Mouse (Mus musculus): ENCODE data around the gene Gm10382.
"Not testable (repeated sequence)": the region's sequence is repeated elsewhere in the genome, so short reads cannot be mapped to it uniquely, and the experiment has no call there.

Gm10382 gene

GRCm38 (mm10) chr5:125393622-125394603 lies 4.8 kb downstream of the Gm10382 start:
- DNase-seq = peak; percentile 95

DNA sequence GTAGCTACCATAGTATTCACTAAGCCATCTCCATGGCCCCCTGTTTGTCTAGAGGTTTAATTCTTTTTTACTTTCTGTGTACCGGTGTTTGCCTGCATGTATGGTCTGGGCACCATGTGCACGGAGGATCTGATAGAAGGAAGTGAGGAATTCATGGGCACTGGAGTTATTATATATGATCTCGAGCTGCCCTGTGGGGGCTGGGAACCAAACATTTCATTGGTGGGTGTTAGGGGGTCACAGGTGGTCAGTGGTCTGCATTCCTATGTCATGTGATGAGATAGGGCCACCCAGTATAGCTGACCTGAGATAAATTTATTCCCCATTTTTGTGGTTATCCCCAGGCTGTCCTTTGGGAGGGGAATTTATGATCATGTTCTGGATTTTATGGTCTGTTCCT lies 5.9 kb downstream of the Gm10382 start:
- no peak for DNase-seq

- peak; percentile 57 for DNase-seq
These were observed 11.8 kb downstream of the Gm10382 start for GRCm38 (mm10) chr5:125400903-125401302.

GRCm38 (mm10) chr5:125402476-125402875 lies 13.4 kb downstream of the Gm10382 start:
- DNase-seq = no peak

DNA sequence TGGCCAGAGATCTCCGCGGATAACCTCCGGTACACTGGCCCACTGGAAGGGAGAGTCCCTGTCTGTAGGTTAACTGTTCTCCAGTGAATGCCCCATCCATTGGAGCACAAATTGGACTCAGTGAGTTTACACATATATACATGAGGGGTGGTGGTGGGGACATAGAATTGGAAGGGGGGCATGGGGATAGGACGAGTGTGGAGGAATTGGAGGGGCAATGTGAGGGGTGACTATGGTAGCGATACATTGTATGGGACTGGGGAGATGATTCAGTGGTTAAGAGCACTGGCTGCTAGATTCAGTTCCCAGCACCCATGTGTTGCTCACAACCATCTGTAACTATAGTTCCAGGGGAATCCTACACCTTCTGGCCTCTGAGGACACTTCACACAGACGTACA lies 13.9 kb downstream of the Gm10382 start:
- no peak for DNase-seq

GRCm38 (mm10) chr5:125403481-125404465 lies 14.7 kb downstream of the Gm10382 start:
- peak; percentile 79 for DNase-seq

DNA sequence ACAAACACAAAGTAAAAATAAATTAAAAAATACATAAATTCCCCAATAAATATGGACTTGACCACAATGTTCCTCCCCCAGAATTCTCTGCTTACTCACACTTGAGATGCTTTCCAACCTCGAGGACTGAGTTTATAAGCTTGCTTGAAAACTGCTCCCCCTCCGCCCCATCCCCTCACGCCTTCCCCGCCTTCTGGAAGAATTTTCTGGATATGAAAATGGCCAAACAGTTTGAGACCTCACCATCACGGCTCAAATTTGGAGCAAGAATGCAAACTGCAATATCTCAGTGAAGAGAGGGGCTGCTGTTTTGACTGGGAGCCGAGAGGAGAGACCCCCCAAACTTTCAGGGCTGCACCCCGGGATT lies 15.4 kb downstream of the Gm10382 start:
- DNase-seq = no peak

- DNase-seq = peak; percentile 64
These were observed 15.9 kb downstream of the Gm10382 start for GRCm38 (mm10) chr5:125404903-125405545.

- DNase-seq = peak; percentile 94
These were observed 16.6 kb downstream of the Gm10382 start for GRCm38 (mm10) chr5:125405546-125406248.

- DNase-seq = peak; percentile 86
These were observed 17.3 kb downstream of the Gm10382 start for GRCm38 (mm10) chr5:125406322-125407016.

DNA sequence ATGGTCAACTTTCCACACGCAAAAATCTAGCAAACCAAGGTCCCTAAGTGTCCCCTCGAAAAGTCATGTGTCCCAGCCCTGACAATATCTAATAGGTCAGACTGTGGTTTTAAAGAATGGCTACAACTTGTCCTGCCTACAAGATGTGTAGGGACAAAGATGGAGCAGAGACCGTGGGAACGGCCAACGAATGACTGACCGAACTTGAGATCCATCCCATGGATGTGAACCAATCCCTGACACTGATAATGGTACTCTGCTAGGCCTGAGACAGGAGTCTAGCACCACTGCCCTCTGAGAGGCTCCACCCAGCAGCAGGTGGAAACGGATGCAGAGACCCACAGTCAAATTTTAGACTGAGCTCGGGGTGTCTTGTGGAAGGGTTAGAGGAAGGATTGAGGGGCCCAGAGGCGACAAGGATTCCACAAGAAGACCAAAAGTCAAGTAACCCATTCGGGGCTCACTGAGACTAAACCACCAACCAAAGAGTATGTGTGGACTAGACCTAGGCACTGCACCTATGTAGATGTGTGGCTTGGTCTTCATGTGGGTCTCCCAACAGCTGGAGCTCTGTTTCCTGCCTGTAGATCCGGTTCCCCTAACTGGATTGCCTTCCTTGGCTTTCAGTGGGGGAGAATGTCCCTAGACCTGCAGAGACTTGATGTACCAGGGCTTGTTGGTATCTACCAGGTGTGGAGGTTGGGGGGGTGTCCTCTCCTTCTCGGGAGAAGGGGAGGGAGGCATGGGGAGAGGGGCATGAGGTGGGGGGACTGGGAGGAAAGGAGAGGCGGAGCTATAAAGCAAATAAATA lies 18.1 kb downstream of the Gm10382 start:
- DNase-seq = no peak

- DNase-seq = no peak
These were observed 18.9 kb downstream of the Gm10382 start for GRCm38 (mm10) chr5:125407910-125408575.

DNA sequence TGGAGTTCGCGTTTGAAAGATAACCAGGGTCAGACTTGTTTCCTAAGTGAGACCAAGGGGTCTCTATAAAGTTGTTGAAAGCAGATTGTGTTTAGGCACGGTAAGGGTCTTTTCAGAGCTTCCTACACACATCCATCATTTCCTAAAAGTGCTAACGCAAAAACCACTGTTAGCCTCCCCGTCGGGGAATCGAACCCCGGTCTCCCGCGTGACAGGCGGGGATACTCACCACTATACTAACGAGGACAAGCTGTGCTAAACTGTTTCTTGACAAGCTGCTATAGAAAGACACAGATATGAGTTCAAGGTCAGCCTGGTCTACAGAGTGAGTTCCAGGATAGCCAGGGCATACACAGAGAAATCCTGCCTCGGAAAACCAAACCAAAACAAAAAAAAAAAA lies 19.7 kb downstream of the Gm10382 start:
- peak; percentile 89 for DNase-seq

DNA sequence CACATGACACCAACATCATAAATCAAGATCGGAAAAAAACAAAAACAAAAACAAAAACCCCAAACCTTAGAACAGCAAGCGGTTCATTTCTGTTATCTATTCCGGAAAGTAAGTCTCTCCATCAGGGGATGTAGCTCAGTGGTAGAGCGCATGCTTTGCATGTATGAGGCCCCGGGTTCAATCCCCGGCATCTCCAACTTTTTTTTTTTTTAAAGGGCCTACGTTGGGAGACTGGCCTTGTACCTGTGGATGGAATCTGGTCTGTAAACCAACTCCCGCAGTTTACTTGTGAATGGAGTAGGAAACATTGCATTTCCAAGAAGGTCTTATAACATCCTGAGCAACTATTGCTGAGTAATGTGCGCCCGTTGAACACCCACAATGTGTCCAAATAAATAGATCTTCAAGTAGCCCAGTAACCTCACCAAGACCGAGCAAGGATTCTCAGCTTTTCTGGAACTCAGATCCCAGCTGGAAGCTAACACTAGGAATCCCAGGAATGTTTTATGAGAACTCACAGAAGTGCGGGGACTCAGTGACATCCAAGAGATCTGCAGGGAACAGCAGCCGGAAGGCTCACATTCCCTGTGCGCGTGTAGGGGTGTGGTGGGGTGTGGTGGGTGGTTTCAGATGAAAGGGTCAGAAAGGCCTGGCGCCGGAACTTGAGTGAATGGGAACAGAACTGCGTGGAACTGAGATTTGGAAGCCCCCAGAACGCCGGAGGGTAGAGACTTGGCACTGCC lies 20.4 kb downstream of the Gm10382 start:
- peak; percentile 28 for DNase-seq

DNA sequence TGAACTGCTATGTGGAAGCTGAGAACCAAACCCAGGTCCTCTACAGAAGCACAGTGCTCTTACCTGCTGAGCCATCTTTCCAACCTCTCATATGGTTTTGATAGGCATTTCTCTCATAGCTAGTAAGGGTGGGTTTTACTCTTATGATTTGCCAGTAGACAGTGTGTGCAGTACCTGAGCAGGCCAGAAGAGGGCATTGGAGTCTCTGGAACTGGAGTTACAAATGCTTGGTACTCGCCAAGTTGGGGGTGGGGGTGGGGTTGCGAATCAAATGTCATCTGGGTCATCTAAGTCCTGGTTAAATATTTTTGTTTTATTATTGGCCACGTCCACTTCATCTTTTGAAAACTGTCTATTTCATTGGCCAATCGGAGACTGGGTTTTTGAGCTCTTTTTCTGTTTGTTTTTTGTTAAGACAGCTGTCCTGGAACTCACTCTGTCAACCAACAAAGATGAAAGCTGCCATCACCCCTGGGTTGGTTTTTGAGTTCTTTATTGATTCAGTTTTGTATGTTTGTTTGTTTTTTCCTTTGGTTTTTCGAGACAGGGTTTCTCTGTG lies 22.9 kb downstream of the Gm10382 start:
- DNase-seq = peak; percentile 86

DNA sequence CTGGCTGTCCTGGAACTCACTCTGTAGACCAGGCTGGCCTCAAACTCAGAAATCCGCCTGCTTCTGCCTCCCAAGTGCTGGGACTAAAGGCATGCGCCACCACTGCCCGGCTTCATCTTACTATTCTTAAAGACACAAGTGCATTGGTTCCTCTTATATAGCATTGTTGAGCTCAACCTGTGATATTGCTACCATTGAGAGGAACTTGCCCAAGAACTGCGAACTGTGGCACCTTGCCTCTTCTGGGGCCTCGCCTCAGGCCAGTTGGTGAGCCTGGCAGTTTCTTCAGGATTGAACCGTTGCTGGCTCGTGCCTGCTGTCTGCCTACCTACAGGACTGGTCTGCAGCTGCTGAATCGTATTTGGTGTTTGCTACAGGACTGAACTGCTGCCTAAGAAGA lies 23.4 kb downstream of the Gm10382 start:
- DNase-seq = not testable (repeated sequence)

- no peak for DNase-seq
These were observed 24.6 kb downstream of the Gm10382 start for GRCm38 (mm10) chr5:125413763-125414162.

- no peak for DNase-seq
These were observed 27.1 kb downstream of the Gm10382 start for GRCm38 (mm10) chr5:125416183-125416582.

DNA sequence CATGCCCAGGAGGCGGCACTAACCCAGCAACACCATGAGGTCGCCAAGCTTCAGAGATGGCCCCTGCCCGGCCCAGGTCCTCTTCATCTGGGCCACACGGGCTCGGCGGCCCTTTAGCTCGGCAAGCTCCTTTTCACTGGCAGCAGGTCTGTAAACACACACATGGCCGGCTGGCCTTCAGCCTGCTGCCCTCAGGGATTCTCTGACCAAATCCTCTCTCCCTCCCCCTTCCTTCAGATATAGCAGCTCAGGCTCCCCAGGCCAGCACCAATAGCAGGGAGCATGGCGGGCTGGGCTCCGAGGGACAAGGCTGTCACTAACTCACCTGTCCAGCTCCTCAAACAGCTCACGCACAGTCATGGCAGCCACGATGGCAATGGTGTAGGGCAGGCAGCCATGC lies 29.5 kb downstream of the Gm10382 start:
- no peak for DNase-seq
